ENCODE assay signal across 22 mouse cellular contexts in the genomic region with DNA sequence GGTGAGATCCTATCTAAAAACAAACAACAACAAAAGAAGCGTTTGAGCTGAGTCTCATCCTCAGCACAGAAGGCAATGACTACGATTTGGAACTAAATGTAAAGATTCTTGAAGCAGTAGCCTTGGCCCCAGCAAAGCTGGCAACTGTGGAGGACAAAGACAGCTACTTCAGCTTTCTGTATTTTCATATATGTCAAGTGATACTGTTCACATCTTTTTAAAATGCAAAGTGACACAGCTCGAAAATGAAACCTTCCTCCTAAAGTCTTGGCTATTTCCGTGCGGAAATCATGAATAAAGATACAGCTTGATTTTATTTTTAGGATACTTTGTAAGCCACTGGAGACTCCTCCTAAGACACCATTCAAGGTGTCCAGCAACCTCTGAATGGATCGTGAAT. TPM values are rescaled to one million over a fixed set of nuclear protein-coding genes. Genes with fewer than 3 reads are reported as not detected.
DNase-seq lines count a peak whose midpoint lies in the region; ATAC-seq and TF ChIP-seq lines count a peak whose summit lies in the region.
"Had no signal": no experiment of that assay in that cellular context is flagged by ENCODE, and none has a peak within 500 bp of the region (broad histone marks: within the 10 kb centered on the region; RNA-seq: fewer than 3 reads in every experiment).

No protein-coding gene starts in this region.

- H3K4me1 ChIP-seq in forebrain, embryonic 16.5 days (replicated peaks; ENCODE audit: control insufficient read depth, insufficient read depth, low read length) = peaks cover 10% of the 10 kb centered on the region
- no peaks in the 10 kb centered on the region for H3K4me1 ChIP-seq in forebrain, embryonic 11.5 days (replicated peaks; ENCODE audit: control insufficient read depth, insufficient read depth, low read length)
- peaks cover 51% of the 10 kb centered on the region for H3K4me1 ChIP-seq in thymus, adult 2 months (replicated peaks; ENCODE audit: control insufficient read depth, insufficient read depth, low read length)

- no peaks in the 10 kb centered on the region for H3K9me3 ChIP-seq in forebrain, embryonic 16.5 days (ENCODE audit: control insufficient read depth, low read length)
- H3K9me3 ChIP-seq in forebrain, embryonic 11.5 days (ENCODE audit: control insufficient read depth, low read length) = no peaks in the 10 kb centered on the region
- H3K9me3 ChIP-seq: embryonic facial prominence, embryonic 13.5 days; embryonic facial prominence, embryonic 15.5 days; forebrain, embryonic 10.5 days had no signal

- WGBS in forebrain, embryonic 16.5 days = 60% methylated on average over 6 of the region's 6 CpGs
- WGBS in forebrain, embryonic 11.5 days = 75% methylated on average over 6 of the region's 6 CpGs
- 83% methylated on average over 6 of the region's 6 CpGs for whole genome bisulfite sequencing in thymus, adult 2 months

- H3K36me3 ChIP-seq in forebrain, embryonic 16.5 days (ENCODE audit: control insufficient read depth, insufficient read depth) = no peaks in the 10 kb centered on the region
- H3K36me3 ChIP-seq in forebrain, embryonic 11.5 days (ENCODE audit: control insufficient read depth, insufficient read depth, low read length) = no peaks in the 10 kb centered on the region
- H3K36me3 ChIP-seq in thymus, adult 2 months (ENCODE audit: control insufficient read depth, insufficient read depth, low read length) = no peaks in the 10 kb centered on the region
- H3K36me3 ChIP-seq: embryonic facial prominence, embryonic 13.5 days; embryonic facial prominence, embryonic 15.5 days; forebrain, embryonic 10.5 days had no signal

- no peak for ATAC-seq in forebrain, embryonic 16.5 days
- no peak for ATAC-seq in forebrain, embryonic 11.5 days (replicated peaks; ENCODE audit: low FRiP score)
- ATAC-seq in frontal cortex, adult (ENCODE audit: low TSS enrichment) = peak; percentile 62

- H3K27ac ChIP-seq in forebrain, embryonic 16.5 days (ENCODE audit: low read length) = peak overlapping the region; percentile 41; the same call in 1 of the 2 replicates
- no peak overlapping the region for H3K27ac ChIP-seq in forebrain, embryonic 11.5 days (ENCODE audit: low read depth, low read length)
- peak overlapping the region; percentile 78 for H3K27ac ChIP-seq in thymus, adult 2 months (ENCODE audit: control insufficient read depth, insufficient read depth, low read length)
- H3K27ac ChIP-seq: embryonic facial prominence, embryonic 13.5 days; embryonic facial prominence, embryonic 15.5 days; forebrain, embryonic 10.5 days had no signal

- H3K4me3 ChIP-seq in forebrain, embryonic 16.5 days (replicated peaks; ENCODE audit: low read length) = no peak overlapping the region
- H3K4me3 ChIP-seq in forebrain, embryonic 11.5 days (ENCODE audit: low read depth, low read length) = no peak overlapping the region
- no peak overlapping the region for H3K4me3 ChIP-seq in thymus, adult 2 months (ENCODE audit: control insufficient read depth, insufficient read depth, low read length)
- H3K4me3 ChIP-seq: embryonic facial prominence, embryonic 13.5 days; embryonic facial prominence, embryonic 15.5 days; erythroblast, embryonic 14.5 days; forebrain, embryonic 10.5 days had no signal

- TF ChIP-seq CTCF in thymus, adult 2 months (IDR thresholded peaks at IDR 0.05; ENCODE audit: borderline replicate concordance, control insufficient read depth, extremely low read depth, insufficient read depth, low read length, poor library complexity) = no peak

- H3K4me2 ChIP-seq in forebrain, embryonic 16.5 days (ENCODE audit: low read length) = no peak overlapping the region
- H3K4me2 ChIP-seq in forebrain, embryonic 11.5 days (ENCODE audit: low read depth, low read length, severe bottlenecking) = no peak overlapping the region
- H3K4me2 ChIP-seq: embryonic facial prominence, embryonic 13.5 days; embryonic facial prominence, embryonic 15.5 days had no signal

- TF ChIP-seq POLR2A in thymus, adult 2 months (IDR thresholded peaks at IDR 0.05; ENCODE audit: control insufficient read depth, extremely low read depth, insufficient read depth, low read length, poor library complexity) = no peak

- no peak for DNase-seq in forebrain, embryonic 11.5 days (ENCODE audit: low spot score)
- no peak for DNase-seq in frontal cortex, postnatal 14 days (ENCODE audit: low spot score in 2 of 2)
- DNase-seq in thymus, adult 2 months = no peak
- no peak for DNase-seq in thymus, postnatal 4 days
- DNase-seq: adrenal gland, adult 2 months; adrenal gland, postnatal 10 days; adrenal gland, postnatal 25 days; cerebellum, adult 11 months; cerebellum, adult 18-20 months; cerebellum, adult 8-10 months; cerebellum, adult 9-11 months; cerebellum, postnatal 14 days; cerebellum, postnatal 36 days; embryo, embryonic 11 days had no signal

- H3K27me3 ChIP-seq in forebrain, embryonic 16.5 days (replicated peaks; ENCODE audit: control insufficient read depth, insufficient read depth, low read length) = no peaks in the 10 kb centered on the region
- H3K27me3 ChIP-seq in forebrain, embryonic 11.5 days (ENCODE audit: control insufficient read depth, insufficient read depth, low read length) = no peaks in the 10 kb centered on the region
- no peaks in the 10 kb centered on the region for H3K27me3 ChIP-seq in thymus, adult 2 months (ENCODE audit: control insufficient read depth, insufficient read depth, low read length)
- H3K27me3 ChIP-seq: embryonic facial prominence, embryonic 13.5 days; embryonic facial prominence, embryonic 15.5 days had no signal

- H3K9ac ChIP-seq in forebrain, embryonic 16.5 days (replicated peaks; ENCODE audit: low read depth, low read length) = no peak overlapping the region
- no peak overlapping the region for H3K9ac ChIP-seq in forebrain, embryonic 11.5 days (ENCODE audit: low read length)
- H3K9ac ChIP-seq: embryonic facial prominence, embryonic 13.5 days; embryonic facial prominence, embryonic 15.5 days had no signal

RNA-seq across cellular contexts. Expression of gene Iyd, which starts 26.1 kb away (rescaled TPM):
- polyA plus RNA-seq in forebrain, embryonic 16.5 days (2015; fragmentation: Nextera tagmentation; extraction: Ambion mirVana) = 0.15 and 0.22 TPM in 2 replicates
- polyA plus RNA-seq in forebrain, embryonic 11.5 days (2014; fragmentation: Nextera tagmentation; extraction: Ambion mirVana) = not detected in 2 replicates
- 0.13 and 0.22 TPM in 2 replicates for polyA plus RNA-seq in thymus, adult 2 months (2012; rRNA removed)
- polyA plus RNA-seq: C2C12; embryonic facial prominence, embryonic 11.5 days; erythroblast, embryonic 14.5 days; forebrain, embryonic 10.5 days had no signal
